Mouse (Mus musculus) lung, postnatal 0 days (tissue): ENCODE data around the gene Dchs2.

Experiments
- CTCF ChIP-seq: IDR thresholded peaks from 2 replicates; pipeline ENCODE4 v1.5.1; 2016; ENCODE audit warnings: antibody characterized with exemption, mild to moderate bottlenecking
- EP300 ChIP-seq: IDR thresholded peaks from 2 replicates; pipeline ENCODE4 v1.6.1; 2016; ENCODE audit warnings: antibody characterized with exemption, mild to moderate bottlenecking, control low read depth

- TF ChIP-seq EP300 (peak; percentile 81), CTCF (no peak)
These were observed 124.2 kb downstream of the Dchs2 start for GRCm38 (mm10) chr3:83251899-83252298.
